ENCODE assay signal across 36 mouse cellular contexts in genomic region chr14:56120525-56120924, GRCm38 (mm10). TPM values are rescaled to one million over a fixed set of nuclear protein-coding genes. Genes with fewer than 3 reads are reported as not detected.
"Had no signal": no experiment of that assay in that cellular context is flagged by ENCODE, and none has a peak within 500 bp of the region (broad histone marks: within the 10 kb centered on the region; RNA-seq: fewer than 3 reads in every experiment).

Gene Gzme, minus strand, starts transcription at chr14:56120625.

- H3K27me3 ChIP-seq: embryonic facial prominence, embryonic 12.5 days; embryonic facial prominence, embryonic 13.5 days; embryonic facial prominence, embryonic 15.5 days; forebrain, embryonic 12.5 days; forebrain, embryonic 13.5 days; forebrain, embryonic 15.5 days had no signal

- H3K4me3 ChIP-seq: embryonic facial prominence, embryonic 10.5 days; embryonic facial prominence, embryonic 12.5 days; embryonic facial prominence, embryonic 13.5 days; embryonic facial prominence, embryonic 15.5 days; erythroblast, embryonic 14.5 days; forebrain, embryonic 10.5 days; forebrain, embryonic 12.5 days; forebrain, embryonic 13.5 days; forebrain, embryonic 15.5 days; gastrocnemius, adult 2 months; heart, adult 2 months; heart, embryonic 10.5 days had no signal

- H3K9me3 ChIP-seq: embryonic facial prominence, embryonic 10.5 days; embryonic facial prominence, embryonic 12.5 days; embryonic facial prominence, embryonic 13.5 days; embryonic facial prominence, embryonic 15.5 days; forebrain, embryonic 10.5 days; forebrain, embryonic 12.5 days; forebrain, embryonic 13.5 days; forebrain, embryonic 15.5 days; heart, embryonic 10.5 days had no signal

- H3K36me3 ChIP-seq: embryonic facial prominence, embryonic 10.5 days; embryonic facial prominence, embryonic 12.5 days; embryonic facial prominence, embryonic 13.5 days; embryonic facial prominence, embryonic 15.5 days; forebrain, embryonic 10.5 days; forebrain, embryonic 12.5 days; forebrain, embryonic 15.5 days; heart, embryonic 10.5 days had no signal

- H3K27ac ChIP-seq: embryonic facial prominence, embryonic 10.5 days; embryonic facial prominence, embryonic 12.5 days; embryonic facial prominence, embryonic 13.5 days; embryonic facial prominence, embryonic 15.5 days; forebrain, embryonic 10.5 days; forebrain, embryonic 12.5 days; forebrain, embryonic 13.5 days; forebrain, embryonic 15.5 days; gastrocnemius, adult 2 months; heart, adult 2 months; heart, embryonic 10.5 days had no signal

- DNase-seq: cerebellum, adult 9-10 months; cerebellum, adult 9-11 months; cerebellum, postnatal 10 days; cerebellum, postnatal 14 days; cerebellum, postnatal 25 days; cerebellum, postnatal 36 days; embryo, embryonic 11 days; forebrain, postnatal 0 days; gastrocnemius, adult 2 months; gastrocnemius, postnatal 10 days; gastrocnemius, postnatal 14 days; gastrocnemius, postnatal 25 days; gastrocnemius, postnatal 36 days; heart, adult 18-20 months; heart, adult 2 months had no signal

- H3K4me1 ChIP-seq: embryonic facial prominence, embryonic 10.5 days; embryonic facial prominence, embryonic 12.5 days; embryonic facial prominence, embryonic 13.5 days; embryonic facial prominence, embryonic 15.5 days; forebrain, embryonic 12.5 days; forebrain, embryonic 13.5 days; forebrain, embryonic 15.5 days had no signal

- H3K9ac ChIP-seq: embryonic facial prominence, embryonic 12.5 days; embryonic facial prominence, embryonic 13.5 days; embryonic facial prominence, embryonic 15.5 days; forebrain, embryonic 12.5 days; forebrain, embryonic 13.5 days; forebrain, embryonic 15.5 days; forebrain, postnatal 0 days had no signal

- H3K4me2 ChIP-seq: embryonic facial prominence, embryonic 12.5 days; embryonic facial prominence, embryonic 13.5 days; embryonic facial prominence, embryonic 15.5 days; forebrain, embryonic 12.5 days; forebrain, embryonic 13.5 days; forebrain, embryonic 15.5 days had no signal

- ATAC-seq: forebrain, embryonic 13.5 days; forebrain, embryonic 14.5 days; forebrain, embryonic 15.5 days; forebrain, embryonic 16.5 days; forebrain, postnatal 0 days had no signal

RNA-seq across cellular contexts. Expression of gene Gzme, which starts in this region (rescaled TPM):
- total RNA-seq: common myeloid progenitor, adult 5-6 weeks; forebrain, postnatal 0 days; gastrocnemius, adult 18-20 months; gastrocnemius, adult 2 months; gastrocnemius, adult 8-10 months; gastrocnemius, postnatal 10 days; gastrocnemius, postnatal 14 days; gastrocnemius, postnatal 25 days; gastrocnemius, postnatal 36 days; gastrocnemius, postnatal 4 days; granulocyte monocyte progenitor cell, adult 5-6 weeks; heart, adult 18-20 months; heart, adult 2 months; heart, adult 8-10 months had no signal
- polyA plus RNA-seq: cortical plate, adult 2 months; embryonic facial prominence, embryonic 10.5 days; embryonic facial prominence, embryonic 11.5 days; embryonic facial prominence, embryonic 12.5 days; embryonic facial prominence, embryonic 13.5 days; embryonic facial prominence, embryonic 15.5 days; erythroblast, embryonic 14.5 days; forebrain, embryonic 10.5 days; forebrain, embryonic 12.5 days; forebrain, embryonic 13.5 days; forebrain, embryonic 14.5 days; forebrain, embryonic 15.5 days; forebrain, embryonic 16.5 days; forebrain, postnatal 0 days; gonadal fat pad, adult 2 months; heart, adult 2 months; heart, embryonic 10.5 days had no signal
